Mouse (Mus musculus) forebrain, embryonic 16.5 days (tissue): ENCODE data around the gene Rph3al. TPM values are rescaled to one million over a fixed set of nuclear protein-coding genes. Genes with fewer than 3 reads are reported as not detected.

ENCODE experiments used
- ATAC-seq: fragments of 200-750 bp; cut with Nextera tagmentation; 2 replicates; pipeline ENCODE4 v1.8.0; 2017; ENCODE audit warnings: mild to moderate bottlenecking, moderate library complexity
- H3K27ac ChIP-seq: fragments of 300-500 bp; sonication (generic); 2 replicates; pipeline ENCODE4 v1.5.1; 2014; ENCODE audit warnings: low read length, control low read depth
- H3K27me3 ChIP-seq: fragments of 300-500 bp; sonication (generic); replicated peaks from 2 replicates; pipeline ENCODE4 v1.6.1; 2014; ENCODE audit warnings: low read length; ENCODE audit not compliant: control insufficient read depth, insufficient read depth
- H3K36me3 ChIP-seq: fragments of 300-500 bp; sonication (generic); 2 replicates; pipeline ENCODE4 v1.6.1; 2014; ENCODE audit not compliant: control insufficient read depth, insufficient read depth
- H3K4me1 ChIP-seq: fragments of 300-500 bp; sonication (generic); replicated peaks from 2 replicates; pipeline ENCODE4 v1.6.1; 2014; ENCODE audit warnings: low read length; ENCODE audit not compliant: control insufficient read depth, insufficient read depth
- H3K4me2 ChIP-seq: fragments of 300-500 bp; sonication (generic); 2 replicates; pipeline ENCODE4 v1.6.1; 2014; ENCODE audit warnings: mild to moderate bottlenecking, low read length, control low read depth
- H3K4me3 ChIP-seq: fragments of 300-500 bp; sonication (generic); replicated peaks from 2 replicates; pipeline ENCODE4 v1.5.1; 2014; ENCODE audit warnings: mild to moderate bottlenecking, low read length, control low read depth
- H3K9ac ChIP-seq: fragments of 300-500 bp; sonication (generic); replicated peaks from 2 replicates; pipeline ENCODE4 v1.6.1; 2014; ENCODE audit warnings: low read depth, low read length, control low read depth
- H3K9me3 ChIP-seq: fragments of 300-500 bp; sonication (generic); 2 replicates; pipeline ENCODE4 v1.6.1; 2016; ENCODE audit warnings: low read length; ENCODE audit not compliant: control insufficient read depth
- WGBS: fragments of 180-500 bp; shearing (Covaris S2); extraction: QIAGEN DNeasy Blood & Tissue Kit; methylation state at CpG from one replicate; pipeline ENCODE4 v1.1.7; 2014; 5-methylcytosine and 5-hydroxymethylcytosine counted together
- polyA plus RNA-seq: library from polyadenylated mRNA; unstranded; fragments of >200 nt; fragmentation: Nextera tagmentation; extraction: Ambion mirVana; gene quantifications from 2 replicates; pipeline ENCODE4 v1.2.1, GENCODE M21; 2015

Gene Rph3al
- polyA plus RNA-seq, 1 experiment from 2014 or later = 2.0 TPM

DNA sequence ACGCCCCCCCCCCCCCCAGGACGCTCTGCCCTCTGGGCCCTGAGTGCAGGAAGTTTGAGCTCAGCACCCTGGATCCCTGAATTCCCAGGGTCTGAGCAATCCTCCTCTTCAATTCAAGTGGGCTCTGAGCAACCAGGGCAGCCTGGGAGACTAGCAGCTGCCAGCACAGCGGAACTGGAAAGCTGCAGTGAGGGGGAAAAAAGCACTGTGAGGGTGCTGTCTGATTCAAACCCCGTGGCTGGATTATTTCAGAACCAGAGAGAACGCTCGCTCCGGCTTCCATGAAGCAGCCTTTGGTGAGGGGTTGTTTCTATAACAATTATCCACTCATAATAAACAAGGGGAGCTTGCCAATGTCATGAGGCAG is 73.0 kb downstream of the Rph3al start:
- ATAC-seq = no peak
- H3K4me2 ChIP-seq = no peak overlapping the region
- WGBS = 30% methylated on average over 7 of the region's 7 CpGs
- peaks cover 32% of the 10 kb centered on the region for H3K4me1 ChIP-seq
- H3K27me3 ChIP-seq = no peaks in the 10 kb centered on the region
- H3K9ac ChIP-seq = no peak overlapping the region; the same call in 1 of the 2 replicates
- no peaks in the 10 kb centered on the region for H3K9me3 ChIP-seq
- H3K27ac ChIP-seq = no peak overlapping the region
- no peak overlapping the region for H3K4me3 ChIP-seq
- H3K36me3 ChIP-seq = no peaks in the 10 kb centered on the region

DNA sequence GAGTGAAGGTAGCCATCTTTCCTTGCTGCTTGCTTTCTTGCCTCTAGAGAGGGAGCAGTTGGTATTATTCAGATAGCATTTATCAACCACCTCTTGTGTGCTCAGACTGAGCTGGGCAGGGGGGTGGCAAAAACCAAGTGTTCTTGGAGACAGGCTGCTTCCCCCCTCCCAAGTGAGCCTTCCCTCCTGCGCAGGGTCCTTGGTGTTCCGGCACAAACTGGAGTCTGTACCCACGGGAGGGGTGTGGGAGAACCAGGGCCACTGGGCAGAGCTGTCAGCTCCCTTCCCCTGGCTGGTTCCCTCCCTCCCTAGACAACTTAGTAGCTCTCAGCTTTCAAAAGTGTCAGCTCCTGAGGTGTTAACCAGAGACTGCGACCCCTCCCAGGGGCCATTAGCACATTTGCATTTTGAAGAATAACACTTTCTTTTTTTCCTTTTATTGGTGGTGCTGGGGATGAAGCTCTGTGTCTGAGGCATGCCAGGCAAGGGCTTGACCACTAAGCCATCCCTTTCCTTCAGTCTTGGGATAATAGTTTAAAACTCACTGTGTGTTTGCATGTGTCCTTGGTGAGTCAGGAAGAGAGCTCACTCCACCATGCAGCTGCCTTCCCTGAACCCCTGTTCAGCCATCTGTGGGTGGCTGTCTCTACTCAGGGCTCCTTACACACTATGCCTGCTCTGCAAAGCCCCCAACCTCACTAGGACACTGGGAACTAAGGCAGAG is 73.5 kb downstream of the Rph3al start:
- Histone ChIP-seq H3K27me3 (no peaks in the 10 kb centered on the region), H3K27ac (no peak overlapping the region), H3K4me3 (no peak overlapping the region), H3K4me2 (no peak overlapping the region), H3K9ac (no peak overlapping the region; the same call in 1 of the 2 replicates), H3K4me1 (peaks cover 27% of the 10 kb centered on the region), H3K9me3 (no peaks in the 10 kb centered on the region), H3K36me3 (no peaks in the 10 kb centered on the region)
- no peak for ATAC-seq
- WGBS = 43% methylated on average over 3 of the region's 4 CpGs

DNA sequence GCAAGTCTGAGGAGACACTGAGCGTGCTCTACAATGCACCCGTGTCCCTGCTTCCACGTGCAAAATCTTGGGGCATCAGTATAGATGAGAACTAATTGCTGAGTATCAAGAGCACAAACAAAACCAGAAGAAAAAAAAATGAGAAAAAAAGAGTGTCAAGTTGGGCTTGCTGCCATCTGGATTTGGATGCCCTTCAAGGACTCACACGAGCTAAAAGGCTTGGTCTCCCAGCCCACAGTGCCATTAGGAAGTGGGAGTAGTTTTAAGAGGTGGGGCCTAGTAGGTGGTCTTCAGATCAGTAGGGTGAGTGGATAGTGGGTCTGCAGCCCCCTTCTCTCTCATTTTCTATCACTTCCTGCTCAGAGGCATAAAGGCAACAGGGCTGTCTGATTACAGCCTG is 75.8 kb downstream of the Rph3al start:
- peaks cover 31% of the 10 kb centered on the region for H3K4me1 ChIP-seq
- H3K9me3 ChIP-seq = no peaks in the 10 kb centered on the region
- H3K36me3 ChIP-seq = no peaks in the 10 kb centered on the region
- H3K27me3 ChIP-seq = no peaks in the 10 kb centered on the region
- 34% methylated on average over 4 of the region's 4 CpGs for WGBS
- no peak overlapping the region for H3K9ac ChIP-seq
- H3K4me3 ChIP-seq = no peak overlapping the region
- no peak overlapping the region for H3K27ac ChIP-seq
- no peak for ATAC-seq
- H3K4me2 ChIP-seq = no peak overlapping the region

- Histone ChIP-seq H3K27me3 (no peaks in the 10 kb centered on the region), H3K4me1 (peaks cover 29% of the 10 kb centered on the region), H3K4me2 (no peak overlapping the region), H3K9ac (no peak overlapping the region), H3K27ac (no peak overlapping the region), H3K9me3 (no peaks in the 10 kb centered on the region), H3K36me3 (no peaks in the 10 kb centered on the region), H3K4me3 (no peak overlapping the region)
- no peak for ATAC-seq
- WGBS = 59% methylated on average over 4 of the region's 4 CpGs
These were observed 76.6 kb downstream of the Rph3al start for GRCm38 (mm10) chr11:75861653-75862052.

DNA sequence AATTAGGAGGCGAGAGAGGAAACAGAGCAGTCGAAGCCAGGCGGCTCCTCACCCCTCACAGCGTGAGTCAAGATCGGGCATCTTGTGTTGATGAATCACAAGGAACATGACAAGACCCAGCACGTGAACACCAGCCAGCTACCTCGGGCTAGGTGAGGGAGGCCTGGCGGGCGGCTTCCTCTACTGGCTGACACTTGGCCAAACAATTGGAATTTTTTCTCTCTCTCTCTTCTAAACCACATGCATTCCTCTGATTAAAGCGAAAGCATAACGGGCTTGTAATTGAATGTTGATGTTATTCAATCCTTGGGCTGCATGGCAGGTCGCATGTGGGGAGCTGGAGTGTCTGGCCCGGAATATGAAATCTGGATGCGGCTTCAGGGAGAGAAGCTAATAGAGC is 77.0 kb downstream of the Rph3al start:
- no peaks in the 10 kb centered on the region for H3K36me3 ChIP-seq
- no peak overlapping the region for H3K9ac ChIP-seq
- H3K27me3 ChIP-seq = no peaks in the 10 kb centered on the region
- H3K27ac ChIP-seq = no peak overlapping the region
- ATAC-seq = no peak
- no peak overlapping the region for H3K4me3 ChIP-seq
- WGBS = 46% methylated on average over 14 of the region's 14 CpGs
- peaks cover 29% of the 10 kb centered on the region for H3K4me1 ChIP-seq
- H3K4me2 ChIP-seq = no peak overlapping the region
- H3K9me3 ChIP-seq = no peaks in the 10 kb centered on the region

DNA sequence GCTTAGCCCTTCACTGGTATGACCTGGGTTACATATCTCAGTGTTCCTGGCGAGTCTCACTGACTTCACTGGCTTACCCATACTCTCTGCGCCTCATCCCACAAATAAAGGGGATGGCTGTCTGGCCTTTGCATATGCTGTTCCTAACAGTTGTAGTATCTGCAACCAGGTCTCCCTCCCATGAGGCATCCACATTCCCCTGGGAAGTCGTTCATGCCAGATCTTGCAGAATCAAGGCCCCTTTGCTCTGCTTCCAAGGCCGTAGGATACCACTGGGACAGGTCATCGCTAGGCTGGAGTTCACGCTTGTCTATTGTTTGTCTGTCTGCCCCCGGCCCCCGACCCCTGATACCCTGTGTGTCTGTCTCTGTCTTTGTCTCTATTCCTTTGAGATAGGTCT is 78.8 kb downstream of the Rph3al start:
- Histone ChIP-seq H3K4me1 (peaks cover 14% of the 10 kb centered on the region), H3K27me3 (no peaks in the 10 kb centered on the region), H3K9me3 (no peaks in the 10 kb centered on the region), H3K36me3 (no peaks in the 10 kb centered on the region), H3K4me3 (no peak overlapping the region), H3K27ac (no peak overlapping the region), H3K9ac (no peak overlapping the region), H3K4me2 (no peak overlapping the region)
- WGBS = 82% methylated on average over 8 of the region's 8 CpGs
- ATAC-seq = no peak

GRCm38 (mm10) chr11:75858975-75859374 is 79.3 kb downstream of the Rph3al start:
- no peaks in the 10 kb centered on the region for H3K36me3 ChIP-seq
- no peak for ATAC-seq
- no peak overlapping the region for H3K9ac ChIP-seq
- 23% methylated on average over 2 of the region's 2 CpGs for WGBS
- no peaks in the 10 kb centered on the region for H3K9me3 ChIP-seq
- no peaks in the 10 kb centered on the region for H3K27me3 ChIP-seq
- no peak overlapping the region for H3K27ac ChIP-seq
- peaks cover 13% of the 10 kb centered on the region for H3K4me1 ChIP-seq
- no peak overlapping the region for H3K4me3 ChIP-seq
- H3K4me2 ChIP-seq = no peak overlapping the region

DNA sequence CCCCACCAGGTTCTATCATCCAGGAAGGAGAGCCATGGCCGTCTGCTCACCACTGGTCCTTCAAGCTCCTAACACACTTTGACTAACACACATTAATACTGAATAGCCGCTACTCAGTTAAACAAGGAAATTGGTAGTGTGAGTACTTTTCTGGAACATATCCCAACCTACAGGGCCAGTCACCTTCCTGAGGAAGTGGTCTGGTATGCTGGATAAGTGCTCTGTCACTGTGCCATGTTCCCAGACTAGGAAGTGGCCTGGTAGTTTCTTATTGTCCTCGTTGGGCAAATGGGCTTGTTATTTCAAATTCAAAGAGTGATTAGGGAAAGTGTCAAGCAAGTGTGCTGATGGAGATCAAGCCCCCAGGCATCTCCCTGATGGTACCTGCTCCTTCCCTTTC is 80.4 kb downstream of the Rph3al start:
- Histone ChIP-seq H3K4me1 (peaks cover 13% of the 10 kb centered on the region), H3K9ac (no peak overlapping the region), H3K27ac (no peak overlapping the region), H3K9me3 (no peaks in the 10 kb centered on the region), H3K27me3 (no peaks in the 10 kb centered on the region), H3K36me3 (no peaks in the 10 kb centered on the region), H3K4me2 (no peak overlapping the region), H3K4me3 (no peak overlapping the region)
- ATAC-seq = no peak
- 76% methylated on average over 3 of the region's 3 CpGs for WGBS

DNA sequence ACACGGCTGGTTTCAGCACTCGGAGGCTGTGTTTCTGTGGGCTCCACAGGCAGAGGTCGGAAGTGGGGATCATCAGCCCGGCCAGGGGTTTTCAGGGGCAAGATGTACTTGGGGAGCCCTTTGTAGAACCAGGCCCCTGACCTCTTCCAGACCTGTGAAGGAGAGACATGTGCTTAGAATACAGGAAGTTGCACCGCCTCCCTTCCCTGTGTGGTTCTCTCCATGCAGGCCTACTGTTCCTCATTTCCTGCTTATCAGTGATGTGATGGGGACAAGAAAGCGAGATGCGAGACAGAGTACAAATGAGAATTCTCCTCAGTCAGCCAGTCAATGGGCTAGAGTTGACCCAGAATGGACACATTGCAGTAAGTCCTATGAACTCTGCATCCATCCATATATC is 83.9 kb downstream of the Rph3al start:
- Histone ChIP-seq H3K27me3 (no peaks in the 10 kb centered on the region), H3K27ac (no peak overlapping the region), H3K4me3 (no peak overlapping the region), H3K9ac (no peak overlapping the region), H3K4me1 (peaks cover 7% of the 10 kb centered on the region; the same call in 1 of the 2 replicates), H3K9me3 (no peaks in the 10 kb centered on the region), H3K4me2 (no peak overlapping the region), H3K36me3 (no peaks in the 10 kb centered on the region)
- ATAC-seq = no peak
- WGBS = 89% methylated on average over 7 of the region's 7 CpGs
